Mouse (Mus musculus): Measurements from ENCODE around the gene 5830473C10Rik.
A peak's percentile ranks its signal among the peaks of the same experiment; 100 is the strongest.

5830473C10Rik gene

GRCm38 (mm10) chr5:90560743-90561142, at the start of gene 5830473C10Rik:
5830473C10Rik (plus strand) TSS chr5:90561107.
- DNase-seq: no peak

GRCm38 (mm10) chr5:90512288-90512955, 48.5 kb upstream of the 5830473C10Rik start:
- DNase-seq: no peak

- DNase-seq: no peak
Measured at GRCm38 (mm10) chr5:90515561-90515960, 45.3 kb upstream of the 5830473C10Rik start.

DNA sequence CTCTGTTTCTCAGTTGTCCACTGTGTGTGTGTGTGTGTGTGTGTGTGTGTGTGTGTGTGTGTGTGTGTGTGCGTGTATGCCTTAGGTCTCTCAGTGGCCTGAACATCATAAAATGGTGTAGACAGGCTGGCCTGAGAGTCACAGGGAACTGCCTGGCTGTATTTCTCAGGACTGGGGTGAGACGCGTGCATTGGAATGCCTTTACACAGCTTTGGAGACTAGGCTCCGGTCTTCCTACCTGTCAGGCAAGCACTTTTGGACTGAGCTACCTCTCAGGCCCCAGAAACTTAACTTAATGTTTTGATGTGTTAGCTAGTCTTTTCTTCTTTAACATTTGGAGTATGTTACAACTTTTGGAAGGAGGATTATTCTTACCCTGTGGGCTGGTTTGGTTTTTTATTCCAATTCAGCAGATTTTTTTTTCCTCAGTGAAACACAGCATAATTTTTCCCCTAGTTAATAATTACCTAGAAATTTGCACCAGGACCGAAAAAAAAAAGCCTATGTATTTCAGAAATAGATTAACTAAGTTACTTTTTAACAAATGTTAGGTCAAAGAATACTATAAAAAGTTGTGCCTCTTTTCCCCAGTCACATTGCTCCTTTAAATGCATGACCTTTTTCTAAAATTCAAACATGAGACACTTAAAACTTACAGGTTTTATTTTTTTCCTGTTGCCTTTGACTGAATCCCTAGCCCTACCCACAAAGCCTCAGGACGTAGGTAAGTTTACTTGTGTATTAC, 42.4 kb upstream of the 5830473C10Rik start, which contains the start of gene Afm:
Afm (plus strand) TSS at position 577 of the 745 bp plus-strand sequence.
- DNase-seq: no peak

- DNase-seq: no peak
Measured at GRCm38 (mm10) chr5:90551191-90551590, 9.7 kb upstream of the 5830473C10Rik start.

DNA sequence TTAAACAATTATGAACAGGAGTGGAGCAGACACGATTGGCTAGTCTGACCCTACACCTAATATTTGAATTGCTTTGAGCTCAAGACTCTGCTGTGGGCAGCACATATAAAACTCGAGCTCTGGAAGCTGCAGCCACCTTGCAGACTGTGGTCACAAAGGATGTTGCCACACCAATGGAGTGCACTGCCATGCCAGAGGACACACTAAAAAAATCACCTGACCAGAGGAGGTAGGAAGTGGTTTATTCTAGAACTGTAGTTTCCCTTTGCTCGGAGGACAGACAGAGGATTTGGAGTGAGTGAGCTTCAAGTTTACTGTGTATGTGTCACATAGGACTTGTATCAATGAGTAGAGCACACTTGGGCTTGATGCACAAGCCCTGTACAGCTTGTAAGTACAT, 4.9 kb upstream of the 5830473C10Rik start:
- DNase-seq: no peak

- peak; percentile 33 for DNase-seq
Measured at GRCm38 (mm10) chr5:90561721-90562275, 891 bp downstream of the 5830473C10Rik start.

GRCm38 (mm10) chr5:90562880-90563279, 2.0 kb downstream of the 5830473C10Rik start:
- DNase-seq: no peak

DNA sequence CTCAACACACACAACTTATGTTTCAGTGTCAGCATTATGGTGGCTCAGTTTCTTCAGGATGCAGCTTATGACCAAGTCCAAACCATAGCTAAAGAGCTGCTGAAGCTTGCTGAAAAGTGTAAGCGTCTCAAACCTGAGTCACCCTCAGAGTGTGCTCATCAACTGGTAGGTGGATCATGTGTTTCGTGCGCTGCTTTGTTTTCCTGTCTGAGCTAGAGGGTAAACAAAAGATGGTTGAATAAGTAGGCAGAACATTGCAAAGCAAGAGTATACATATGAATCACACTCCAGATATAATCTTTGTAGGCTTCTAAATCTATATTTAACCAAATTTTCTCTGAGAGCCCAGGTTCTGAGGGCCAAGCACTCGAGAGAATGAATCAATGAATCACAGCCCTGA, 3.3 kb downstream of the 5830473C10Rik start:
- DNase-seq: no peak

DNA sequence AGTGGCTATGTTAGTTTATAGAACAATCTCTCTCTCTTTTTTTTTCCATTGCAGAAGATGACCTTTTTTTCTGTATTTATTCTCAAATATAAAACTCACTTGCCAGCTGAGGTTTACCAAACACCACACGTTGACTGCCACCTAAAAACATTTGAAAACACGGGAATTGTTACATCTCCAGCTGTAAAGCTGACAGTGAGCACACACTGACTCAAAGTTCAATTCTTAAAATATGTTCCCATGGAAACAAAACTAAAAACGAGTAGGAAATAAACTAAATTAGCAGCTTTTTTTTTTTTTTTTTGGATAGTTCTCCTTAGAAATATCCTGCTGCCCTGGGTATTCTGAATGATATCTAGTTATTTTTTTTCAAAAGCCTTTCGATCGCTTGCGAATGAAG, 4.3 kb downstream of the 5830473C10Rik start:
- no peak for DNase-seq

DNA sequence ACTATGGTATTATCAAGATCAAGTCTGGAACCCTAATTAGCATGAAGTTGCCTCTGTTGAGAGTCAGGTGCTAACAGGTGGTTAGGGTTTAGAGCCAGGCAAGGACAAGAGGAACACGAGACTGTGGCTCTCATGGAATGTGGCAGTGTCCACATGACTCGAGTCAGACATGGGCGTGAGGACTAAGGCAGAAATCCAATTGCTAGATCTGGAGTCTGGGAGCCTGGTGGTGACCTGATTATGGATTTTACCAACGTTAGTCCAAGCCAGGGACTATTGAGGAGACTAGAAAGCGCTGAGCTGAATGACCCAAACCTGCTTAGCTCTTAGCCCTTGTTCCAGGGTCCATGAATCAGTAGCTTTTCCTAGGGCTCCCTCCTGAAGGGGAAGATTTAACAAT, 6.9 kb downstream of the 5830473C10Rik start:
- no peak for DNase-seq

DNA sequence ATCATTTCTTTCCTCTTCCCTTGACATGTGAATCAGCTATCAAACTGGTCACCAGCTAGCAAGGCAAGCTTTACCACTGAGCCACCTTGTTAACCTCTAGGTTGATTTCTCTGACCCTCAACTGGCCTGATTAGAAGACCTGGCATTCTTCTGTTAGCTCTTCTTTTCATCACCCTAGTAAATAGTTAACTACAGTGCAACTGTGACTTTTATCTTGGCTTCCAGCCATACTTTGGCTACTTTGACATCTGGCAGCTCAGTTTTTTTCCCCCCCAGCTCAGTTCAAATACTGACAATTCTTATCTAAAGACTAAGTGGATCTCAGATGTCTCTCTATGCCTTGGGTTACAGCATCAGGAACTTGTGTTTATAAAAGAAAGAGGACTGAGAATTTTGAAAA, 7.4 kb downstream of the 5830473C10Rik start:
- no peak for DNase-seq

GRCm38 (mm10) chr5:90571216-90571615, 10.3 kb downstream of the 5830473C10Rik start:
- DNase-seq: no peak

DNA sequence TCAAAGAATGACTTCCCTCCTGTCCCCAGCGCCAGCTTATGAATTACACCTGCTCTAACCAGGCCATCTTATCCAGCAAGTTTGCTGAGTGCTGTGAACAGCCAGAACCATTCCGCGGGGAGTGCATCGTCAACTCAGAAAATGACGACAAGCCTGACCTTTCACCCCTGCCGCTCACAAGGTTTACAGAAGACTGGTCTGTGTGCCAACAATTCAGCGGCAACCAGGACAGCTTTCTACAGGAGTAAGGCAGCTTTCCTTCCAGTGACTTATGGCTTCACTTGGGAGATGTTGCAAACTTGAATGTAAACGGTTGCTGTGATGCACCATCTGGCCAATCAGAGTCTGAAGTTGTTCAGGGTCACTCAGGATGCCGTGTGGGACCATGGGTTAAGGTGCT, 16.8 kb downstream of the 5830473C10Rik start:
- DNase-seq: no peak

DNA sequence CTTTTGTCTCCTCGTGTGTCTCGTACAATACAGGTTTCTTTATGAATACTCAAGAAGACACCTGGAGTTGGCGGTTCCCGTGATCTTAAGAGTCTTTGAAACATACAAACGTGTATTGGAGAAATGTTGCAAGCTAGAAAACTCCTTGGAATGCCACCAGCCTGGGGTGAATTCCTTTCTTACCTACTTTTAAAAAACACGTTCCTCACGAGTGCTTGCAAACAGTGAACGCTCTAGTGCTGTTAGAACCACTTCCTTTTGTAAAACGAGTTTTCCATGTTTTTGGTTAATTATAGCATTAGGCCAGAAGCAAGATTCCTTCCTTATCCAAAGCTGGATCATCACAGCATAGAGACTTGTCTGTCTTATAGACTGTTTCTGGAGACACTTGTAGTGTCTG, 18.6 kb downstream of the 5830473C10Rik start:
- no peak for DNase-seq

GRCm38 (mm10) chr5:90582179-90582578, 21.3 kb downstream of the 5830473C10Rik start:
- no peak for DNase-seq

- no peak for DNase-seq
Measured at GRCm38 (mm10) chr5:90584799-90585198, 23.9 kb downstream of the 5830473C10Rik start.

GRCm38 (mm10) chr5:90586511-90586910, 25.6 kb downstream of the 5830473C10Rik start:
- DNase-seq: no peak

- no peak for DNase-seq
Measured at GRCm38 (mm10) chr5:90588104-90588503, 27.2 kb downstream of the 5830473C10Rik start.

DNA sequence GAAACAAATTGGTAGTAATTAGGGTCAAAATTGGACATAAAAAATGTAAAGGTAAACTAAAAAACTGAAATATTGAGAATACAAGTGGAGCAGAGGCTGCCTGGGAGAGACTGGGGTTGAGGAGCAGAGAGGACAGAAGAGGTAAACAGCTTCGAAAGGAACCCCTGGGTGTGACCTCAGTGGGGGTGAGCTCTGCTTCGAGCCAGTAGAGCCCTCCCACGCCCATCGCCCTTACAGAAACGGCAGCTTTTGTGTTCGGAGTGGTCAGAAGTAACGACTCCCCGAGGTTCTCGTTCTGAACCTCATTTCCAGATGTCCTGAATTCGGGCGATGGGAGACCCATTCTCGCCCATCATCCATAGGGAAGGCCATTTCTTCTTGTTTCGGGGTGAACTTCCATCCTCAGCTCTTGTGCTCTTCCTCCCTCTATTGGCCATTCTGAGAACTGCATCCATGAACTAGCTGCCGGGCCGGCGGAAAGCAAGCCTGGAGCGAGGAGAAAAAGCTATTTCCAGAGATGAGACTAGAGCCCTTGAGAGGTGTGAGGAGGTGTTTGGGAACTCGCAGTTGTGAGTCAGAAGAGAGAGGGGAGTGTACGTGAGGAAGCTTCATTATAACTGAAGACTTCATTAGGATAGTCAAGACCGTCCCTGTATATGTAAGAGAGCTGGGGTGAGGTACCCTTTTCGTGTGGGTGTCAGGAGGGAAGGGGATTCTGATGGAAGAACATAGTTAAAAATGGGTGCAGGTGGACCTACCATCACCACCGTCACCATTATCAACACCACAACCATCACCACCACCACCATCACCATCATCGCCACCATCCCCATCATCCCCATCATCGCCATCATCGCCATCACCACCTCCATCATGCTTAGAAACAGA, 28.0 kb downstream of the 5830473C10Rik start:
- DNase-seq: peak; percentile 82

GRCm38 (mm10) chr5:90590676-90591075, 29.8 kb downstream of the 5830473C10Rik start:
- DNase-seq: no peak

GRCm38 (mm10) chr5:90591936-90592335, 31.0 kb downstream of the 5830473C10Rik start:
- no peak for DNase-seq

DNA sequence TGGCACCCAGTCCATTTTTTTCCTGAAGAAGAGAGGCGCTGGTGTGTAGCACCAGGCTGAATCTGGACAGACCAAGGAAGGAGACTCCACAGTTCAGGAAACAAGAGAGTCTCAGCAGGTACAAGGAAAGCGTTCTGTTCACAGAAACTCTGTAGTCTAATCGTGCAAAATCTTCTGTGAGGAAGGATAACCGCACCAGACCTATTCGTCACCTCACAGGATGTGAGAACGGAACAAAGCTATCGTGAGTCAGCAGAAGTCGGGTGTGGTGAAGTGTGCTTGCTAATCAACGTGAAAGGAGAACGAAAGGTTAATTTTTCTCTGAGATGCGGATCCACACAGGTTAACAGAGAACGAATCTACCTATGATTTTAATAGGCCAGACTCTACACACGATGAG, 34.0 kb downstream of the 5830473C10Rik start:
- no peak for DNase-seq
